Mouse (Mus musculus) olfactory bulb, adult 2 months (tissue): ENCODE data around the gene D17H6S53E.

Experiments
- CTCF ChIP-seq: fragments of 200-500 bp; IDR thresholded peaks from 2 replicates; pipeline ENCODE4 v1.5.1; 2012; ENCODE audit warnings: low read depth, mild to moderate bottlenecking, low read length, moderate library complexity; ENCODE audit not compliant: insufficient read depth
- POLR2A ChIP-seq: fragments of 200-500 bp; IDR thresholded peaks from 2 replicates; pipeline ENCODE4 v1.6.1; 2012; ENCODE audit warnings: mild to moderate bottlenecking, low read depth, low read length, moderate library complexity; ENCODE audit not compliant: insufficient read depth

DNA sequence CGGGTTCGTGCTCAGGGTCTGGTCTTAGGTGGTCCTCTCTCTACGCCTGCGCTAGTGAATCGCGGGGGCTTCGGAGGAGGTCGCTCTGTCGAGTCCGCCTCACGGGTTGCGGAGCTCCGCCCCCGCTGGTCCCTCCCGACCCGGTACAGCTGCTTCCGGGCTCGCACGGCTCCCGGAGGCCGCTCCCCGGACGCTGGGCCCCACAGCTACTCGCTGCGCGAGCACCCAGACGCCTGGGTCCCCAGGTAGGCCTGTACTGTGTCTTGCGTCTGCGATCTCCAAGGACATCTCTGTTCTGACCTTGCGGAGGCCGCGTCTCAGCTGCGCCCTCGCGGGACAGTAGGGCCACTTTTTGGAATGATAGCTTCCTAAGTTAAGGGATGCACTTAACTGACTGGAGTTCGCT is at the start of gene D17H6S53E:
- TF ChIP-seq POLR2A (peak; percentile 92), CTCF (no peak)
